Mouse (Mus musculus) cerebellum, adult 18-20 months (tissue): ENCODE data around the gene Abca6.

ENCODE experiments used
- DNase-seq, 2 experiments: peaks; one replicate each; pipeline ENCODE4 v3.0.0; 2021

The Abca6 gene

GRCm38 (mm10) chr11:110251534-110251933 is at the start of gene Abca6:
TSS of gene Abca6 (minus strand) at chr11:110251776.
- DNase-seq = no peak

GRCm38 (mm10) chr11:110297917-110298533 is 46.4 kb upstream of the Abca6 start:
- no peak for DNase-seq

- no peak for DNase-seq
Measured at GRCm38 (mm10) chr11:110290586-110290985, 39.0 kb upstream of the Abca6 start.

- no peak for DNase-seq
Measured at GRCm38 (mm10) chr11:110288423-110288822, 36.8 kb upstream of the Abca6 start.

GRCm38 (mm10) chr11:110287694-110288093 is 36.1 kb upstream of the Abca6 start:
- peak; percentile 61 to 67 for DNase-seq

- DNase-seq = no peak
Measured at GRCm38 (mm10) chr11:110286331-110286730, 34.8 kb upstream of the Abca6 start.

- DNase-seq = peak in 1 of 2 experiments; percentile 16
Measured at GRCm38 (mm10) chr11:110284849-110285248, 33.3 kb upstream of the Abca6 start.

- no peak for DNase-seq
Measured at GRCm38 (mm10) chr11:110284185-110284787, 32.7 kb upstream of the Abca6 start.

GRCm38 (mm10) chr11:110274794-110275193 is 23.2 kb upstream of the Abca6 start:
- no peak for DNase-seq

- DNase-seq = peak; percentile 47 to 55
Measured at GRCm38 (mm10) chr11:110271745-110272144, 20.2 kb upstream of the Abca6 start.

GRCm38 (mm10) chr11:110268244-110268844 is 16.8 kb upstream of the Abca6 start:
- peak; percentile 83 to 84 for DNase-seq

GRCm38 (mm10) chr11:110267232-110267631 is 15.7 kb upstream of the Abca6 start:
- no peak for DNase-seq

- DNase-seq = no peak
Measured at GRCm38 (mm10) chr11:110266757-110267156, 15.2 kb upstream of the Abca6 start.

- no peak for DNase-seq
Measured at GRCm38 (mm10) chr11:110261867-110262266, 10.3 kb upstream of the Abca6 start.

GRCm38 (mm10) chr11:110257911-110258310 is 6.3 kb upstream of the Abca6 start:
- DNase-seq = no peak

- DNase-seq = no peak
Measured at GRCm38 (mm10) chr11:110257061-110257460, 5.5 kb upstream of the Abca6 start.

- no peak for DNase-seq
Measured at GRCm38 (mm10) chr11:110252256-110252655, 680 bp upstream of the Abca6 start.

- no peak for DNase-seq
Measured at GRCm38 (mm10) chr11:110244730-110245129, 6.8 kb downstream of the Abca6 start.

- no peak for DNase-seq
Measured at GRCm38 (mm10) chr11:110237466-110237865, 14.1 kb downstream of the Abca6 start.

GRCm38 (mm10) chr11:110232975-110233374 is 18.6 kb downstream of the Abca6 start:
- DNase-seq = no peak

GRCm38 (mm10) chr11:110217118-110217517 is 34.5 kb downstream of the Abca6 start:
- DNase-seq = no peak

- no peak for DNase-seq
Measured at GRCm38 (mm10) chr11:110203930-110204329, 47.6 kb downstream of the Abca6 start.

- no peak for DNase-seq
Measured at GRCm38 (mm10) chr11:110198882-110199281, 52.7 kb downstream of the Abca6 start.

GRCm38 (mm10) chr11:110196561-110197306 is 54.8 kb downstream of the Abca6 start:
- no peak for DNase-seq
